Mouse (Mus musculus) thymus, postnatal 14 days (tissue): ENCODE data around the gene Hmox1.

Source experiments
- DNase-seq: peaks from one replicate; pipeline ENCODE4 v3.0.0; 2021

Gene Hmox1

GRCm38 (mm10) chr8:75090781-75091365, 2.5 kb upstream of the Hmox1 start:
- DNase-seq: no peak

- no peak for DNase-seq
Measured at GRCm38 (mm10) chr8:75102956-75103355, 9.5 kb downstream of the Hmox1 start.

GRCm38 (mm10) chr8:75103376-75103878, 10.0 kb downstream of the Hmox1 start:
- no peak for DNase-seq

GRCm38 (mm10) chr8:75108527-75109235, 15.3 kb downstream of the Hmox1 start:
- DNase-seq: peak; percentile 88

- peak; percentile 98 for DNase-seq
Measured at GRCm38 (mm10) chr8:75109236-75109967, 16.0 kb downstream of the Hmox1 start, which contains the start of gene Mcm5. Gene Mcm5 (plus strand): TSS chr8:75109569.

GRCm38 (mm10) chr8:75110093-75110492, 16.7 kb downstream of the Hmox1 start:
- DNase-seq: peak; percentile 19

GRCm38 (mm10) chr8:75118505-75118904, 25.1 kb downstream of the Hmox1 start:
- DNase-seq: no peak

GRCm38 (mm10) chr8:75119287-75119686, 25.9 kb downstream of the Hmox1 start:
- no peak for DNase-seq

GRCm38 (mm10) chr8:75119747-75120146, 26.3 kb downstream of the Hmox1 start:
- no peak for DNase-seq

- DNase-seq: no peak
Measured at GRCm38 (mm10) chr8:75127406-75127805, 34.0 kb downstream of the Hmox1 start.

- DNase-seq: peak; percentile 52
Measured at GRCm38 (mm10) chr8:75132485-75132884, 39.1 kb downstream of the Hmox1 start.

GRCm38 (mm10) chr8:75133399-75133798, 40.0 kb downstream of the Hmox1 start:
- DNase-seq: no peak

- DNase-seq: no peak
Measured at GRCm38 (mm10) chr8:75134603-75135391, 41.4 kb downstream of the Hmox1 start.

GRCm38 (mm10) chr8:75135756-75136155, 42.3 kb downstream of the Hmox1 start:
- no peak for DNase-seq

- no peak for DNase-seq
Measured at GRCm38 (mm10) chr8:75136256-75136655, 42.8 kb downstream of the Hmox1 start.

GRCm38 (mm10) chr8:75137536-75137935, 44.1 kb downstream of the Hmox1 start:
- DNase-seq: no peak
